Mouse (Mus musculus): ENCODE measurements around the gene B4galt5.

DNA sequence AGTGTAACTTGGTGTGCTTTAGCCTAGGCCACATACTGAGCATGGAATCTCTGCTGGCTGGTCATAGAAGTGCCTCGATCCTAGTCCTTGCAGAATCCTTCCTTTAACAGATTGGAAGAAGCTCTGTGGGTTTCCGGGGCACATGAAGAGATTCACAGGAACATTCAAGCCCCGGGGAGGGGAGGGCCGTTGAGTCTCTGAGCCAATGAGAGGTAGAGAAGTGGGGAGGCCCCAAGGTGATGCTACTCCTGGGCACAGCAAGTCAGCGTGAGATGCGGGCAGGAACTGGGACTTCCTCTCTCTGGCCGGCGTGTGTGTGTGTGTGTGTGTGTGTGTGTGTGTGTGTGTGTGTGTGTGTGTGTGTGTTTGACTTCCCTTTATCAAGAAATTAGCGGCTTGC lies 19.3 kb upstream of the B4galt5 start:
- TF ChIP-seq CTCF (IDR thresholded peaks at IDR 0.05; ENCODE audit: borderline replicate concordance, insufficient read depth, low read depth, low read length) (no peak), POLR2A (IDR thresholded peaks at IDR 0.05; ENCODE audit: borderline replicate concordance, insufficient read depth, low read length) (no peak)
